Mouse (Mus musculus): ENCODE measurements around the gene Lemd1.

- TF ChIP-seq CTCF (IDR thresholded peaks at IDR 0.05; ENCODE audit: borderline replicate concordance, control insufficient read depth, extremely low read depth, insufficient read depth, low read length, poor library complexity) (no peak), POLR2A (IDR thresholded peaks at IDR 0.05; ENCODE audit: control insufficient read depth, extremely low read depth, insufficient read depth, low read length, poor library complexity) (no peak)
Observed at GRCm38 (mm10) chr1:132153086-132153690, 38.0 kb upstream of the Lemd1 start.
